Mouse (Mus musculus) lung, embryonic 16.5 days (tissue): ENCODE data around the gene Zbp1. TPM values are rescaled to one million over a fixed set of nuclear protein-coding genes. Genes with fewer than 3 reads are reported as not detected.

Experiments used
- ATAC-seq: fragments of 200-750 bp; cut with Nextera tagmentation; 2 replicates; pipeline ENCODE4 v1.8.0; 2017; ENCODE audit warnings: low read depth, mild to moderate bottlenecking, moderate library complexity
- H3K27ac ChIP-seq: fragments of 300-500 bp; sonication (generic); 2 replicates; pipeline ENCODE4 v1.5.1; 2014; ENCODE audit warnings: mild to moderate bottlenecking, control low read depth, low read length
- H3K27me3 ChIP-seq: fragments of 300-500 bp; sonication (generic); 2 replicates; pipeline ENCODE4 v1.6.1; 2014; ENCODE audit warnings: low read depth, low read length, mixed read lengths; ENCODE audit not compliant: control insufficient read depth, insufficient read depth
- H3K36me3 ChIP-seq: fragments of 300-500 bp; sonication (generic); 2 replicates; pipeline ENCODE4 v1.6.1; 2014; ENCODE audit warnings: low read length; ENCODE audit not compliant: control insufficient read depth, insufficient read depth
- H3K4me1 ChIP-seq: fragments of 300-500 bp; sonication (generic); replicated peaks from 2 replicates; pipeline ENCODE4 v1.6.1; 2014; ENCODE audit warnings: low read length, mixed read lengths; ENCODE audit not compliant: control insufficient read depth, insufficient read depth
- H3K4me2 ChIP-seq: fragments of 300-500 bp; sonication (generic); 2 replicates; pipeline ENCODE4 v1.6.1; 2014; ENCODE audit warnings: low read depth, low read length, control low read depth
- H3K4me3 ChIP-seq: fragments of 300-500 bp; sonication (generic); 2 replicates; pipeline ENCODE4 v1.5.1; 2014; ENCODE audit warnings: mild to moderate bottlenecking, low read length, control low read depth
- H3K9ac ChIP-seq: fragments of 300-500 bp; sonication (generic); 2 replicates; pipeline ENCODE4 v1.6.1; 2014; ENCODE audit warnings: low read length, control low read depth
- H3K9me3 ChIP-seq: fragments of 300-500 bp; sonication (generic); 2 replicates; pipeline ENCODE4 v1.6.1; 2016; ENCODE audit warnings: low read length; ENCODE audit not compliant: control insufficient read depth
- WGBS: fragments of 180-500 bp; shearing (Covaris S2); extraction: QIAGEN DNeasy Blood & Tissue Kit; methylation state at CpG from one replicate; pipeline ENCODE4 v1.1.7; 2014; 5-methylcytosine and 5-hydroxymethylcytosine counted together
- polyA plus RNA-seq: library from polyadenylated mRNA; unstranded; fragments of >200 nt; fragmentation: Nextera tagmentation; extraction: Ambion mirVana; gene quantifications from 2 replicates; pipeline ENCODE4 v1.2.1, GENCODE M21; 2015

Zbp1 gene
- polyA plus RNA-seq, 1 experiment from 2014 or later, result 0.55 TPM

- WGBS, result 54% methylated on average over 3 of the region's 3 CpGs
Measured at GRCm38 (mm10) chr2:173223496-173223895, 4.8 kb upstream of the Zbp1 start.

DNA sequence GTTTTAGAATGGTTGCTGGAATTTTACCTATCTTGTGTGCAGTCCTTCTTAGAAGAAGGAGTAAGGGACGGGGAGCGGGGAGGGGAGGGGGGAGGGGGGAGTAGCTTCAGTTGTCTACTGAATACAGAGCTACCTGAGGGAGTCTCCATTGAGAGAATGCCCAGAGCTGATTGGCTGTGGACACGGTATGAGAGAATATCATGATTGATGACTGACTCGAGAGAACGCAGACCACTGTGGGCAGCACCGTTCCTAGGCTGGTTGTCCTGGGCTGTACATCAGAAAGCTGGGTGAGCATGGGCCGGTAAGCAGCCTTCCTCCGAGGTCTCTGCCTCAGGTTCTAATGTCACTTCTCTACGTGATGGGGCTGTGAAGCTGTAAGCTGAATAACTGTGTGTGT is 2.0 kb upstream of the Zbp1 start:
- H3K9me3 ChIP-seq, result no peaks in the 10 kb centered on the region

More at GRCm38 (mm10) chr2:173223496-173223895, 4.8 kb upstream of the Zbp1 start:
- Histone ChIP-seq H3K4me3 (no peak overlapping the region), H3K27ac (no peak overlapping the region), H3K27me3 (no peaks in the 10 kb centered on the region), H3K9me3 (no peaks in the 10 kb centered on the region), H3K36me3 (peaks cover 13% of the 10 kb centered on the region; the same call in 1 of the 2 replicates), H3K4me2 (no peak overlapping the region), H3K4me1 (no peaks in the 10 kb centered on the region; the same call in none of the 2 replicates), H3K9ac (no peak overlapping the region)
- ATAC-seq, result no peak

DNA sequence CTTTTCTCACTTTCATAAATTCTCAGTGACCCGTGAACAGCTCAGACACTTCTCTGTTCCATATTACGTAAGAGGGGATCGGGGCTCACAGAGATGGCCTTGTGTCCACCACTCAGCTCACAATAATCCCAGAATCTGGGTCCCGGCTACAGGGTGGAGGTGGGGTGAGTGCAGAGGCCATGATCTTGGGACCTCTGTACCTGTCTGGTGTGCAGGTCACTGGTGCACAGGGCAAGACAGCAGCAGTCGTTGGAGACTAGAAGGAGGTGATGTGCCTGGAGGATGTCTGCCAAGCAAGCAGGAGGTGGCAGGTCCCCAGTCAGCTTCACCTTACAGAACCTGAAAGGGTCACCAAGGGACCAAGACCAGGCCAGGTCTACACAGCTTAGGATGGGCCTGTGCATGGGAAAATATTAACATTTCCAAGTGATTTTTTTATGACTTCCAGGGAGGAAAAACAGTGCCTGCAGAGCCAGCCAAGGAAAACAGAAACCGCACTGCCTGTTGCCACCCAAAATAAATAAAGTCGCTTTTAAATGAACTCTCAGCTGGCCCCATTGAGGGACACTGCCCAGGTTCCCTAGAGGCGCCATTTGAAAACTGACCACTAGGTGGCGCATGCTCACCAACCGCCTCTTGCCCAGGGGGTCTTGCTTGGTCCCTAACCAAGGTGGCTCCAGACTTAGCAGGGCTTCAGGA is 682 bp upstream of the Zbp1 start:
- no peaks in the 10 kb centered on the region for H3K9me3 ChIP-seq
- H3K4me1 ChIP-seq, result no peaks in the 10 kb centered on the region
- H3K36me3 ChIP-seq, result no peaks in the 10 kb centered on the region
- H3K27me3 ChIP-seq, result no peaks in the 10 kb centered on the region
- H3K27ac ChIP-seq, result no peak overlapping the region
- H3K9ac ChIP-seq, result no peak overlapping the region
- H3K4me2 ChIP-seq, result no peak overlapping the region
- WGBS, result 38% methylated on average over 10 of the region's 10 CpGs
- ATAC-seq, result peak; percentile 56; the same call in 1 of the 2 replicates
- no peak overlapping the region for H3K4me3 ChIP-seq

More for the DNA sequence above, 2.0 kb upstream of the Zbp1 start:
- Histone ChIP-seq H3K27me3 (no peaks in the 10 kb centered on the region), H3K4me2 (no peak overlapping the region), H3K27ac (no peak overlapping the region), H3K4me3 (no peak overlapping the region), H3K9ac (no peak overlapping the region), H3K36me3 (0 out of 2 replicates have a peak, but pooled peaks cover 2% of the 10 kb centered on the region), H3K4me1 (no peaks in the 10 kb centered on the region; the same call in 1 of the 2 replicates)
- no peak for ATAC-seq
- 89% methylated on average over 9 of the region's 9 CpGs for WGBS

GRCm38 (mm10) chr2:173217763-173218258 is 912 bp downstream of the Zbp1 start:
- ATAC-seq, result no peak
- H3K4me3 ChIP-seq, result no peak overlapping the region
- no peaks in the 10 kb centered on the region for H3K36me3 ChIP-seq
- H3K9me3 ChIP-seq, result no peaks in the 10 kb centered on the region
- no peak overlapping the region for H3K4me2 ChIP-seq
- no peak overlapping the region for H3K27ac ChIP-seq
- H3K4me1 ChIP-seq, result no peaks in the 10 kb centered on the region
- H3K9ac ChIP-seq, result no peak overlapping the region
- no peaks in the 10 kb centered on the region for H3K27me3 ChIP-seq
- 84% methylated on average over 5 of the region's 5 CpGs for WGBS

GRCm38 (mm10) chr2:173217246-173217645 is 1.5 kb downstream of the Zbp1 start:
- no peaks in the 10 kb centered on the region for H3K36me3 ChIP-seq
- no peak overlapping the region for H3K9ac ChIP-seq
- no peaks in the 10 kb centered on the region for H3K9me3 ChIP-seq
- no peaks in the 10 kb centered on the region for H3K27me3 ChIP-seq
- no peaks in the 10 kb centered on the region for H3K4me1 ChIP-seq
- H3K4me2 ChIP-seq, result no peak overlapping the region
- ATAC-seq, result no peak
- no peak overlapping the region for H3K4me3 ChIP-seq
- WGBS, result 52% methylated on average over 3 of the region's 3 CpGs
- H3K27ac ChIP-seq, result no peak overlapping the region

DNA sequence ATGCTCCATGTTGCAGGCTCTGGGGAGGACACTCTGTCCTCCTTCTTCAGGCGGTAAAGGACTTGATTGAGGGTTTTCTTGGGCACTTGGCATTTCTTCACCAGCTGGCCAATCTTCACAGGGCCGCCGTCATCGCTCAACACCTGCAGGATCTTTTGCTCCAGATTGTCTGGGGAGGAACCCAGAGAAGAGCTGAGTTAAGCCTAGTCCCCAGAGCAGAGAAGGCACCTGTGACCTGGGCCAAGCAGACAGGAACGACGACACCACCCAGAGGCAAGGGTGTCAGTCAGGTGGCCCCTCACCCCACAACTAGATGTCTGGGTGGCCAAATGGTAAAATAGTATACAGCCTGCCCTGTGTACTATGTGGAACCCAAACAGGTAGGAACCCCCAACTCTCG is 1.9 kb downstream of the Zbp1 start:
- Histone ChIP-seq H3K36me3 (no peaks in the 10 kb centered on the region), H3K27me3 (no peaks in the 10 kb centered on the region), H3K9ac (no peak overlapping the region), H3K4me1 (no peaks in the 10 kb centered on the region), H3K9me3 (no peaks in the 10 kb centered on the region), H3K4me2 (no peak overlapping the region), H3K27ac (no peak overlapping the region), H3K4me3 (no peak overlapping the region)
- no peak for ATAC-seq
- WGBS, result 75% methylated on average over 7 of the region's 7 CpGs

DNA sequence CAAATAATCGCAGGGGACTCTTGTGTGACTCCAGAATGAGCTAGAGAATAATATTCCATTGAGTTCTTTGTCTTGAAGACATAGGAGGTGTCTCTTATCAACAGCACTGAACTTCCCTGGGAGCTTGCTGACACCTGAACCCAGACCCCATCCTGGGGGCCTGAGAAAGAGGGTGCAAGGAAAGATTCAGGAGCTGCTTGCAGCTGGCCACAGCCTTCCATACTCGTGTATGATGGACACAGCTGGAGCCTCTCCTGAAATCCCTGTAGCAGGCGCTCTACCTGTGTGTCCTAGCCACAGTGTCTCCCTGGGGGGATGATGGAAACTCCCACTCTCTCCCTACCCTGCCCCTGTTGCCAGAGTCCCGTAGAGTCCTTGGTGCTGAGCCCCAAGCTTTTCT is 6.5 kb downstream of the Zbp1 start:
- H3K36me3 ChIP-seq, result no peaks in the 10 kb centered on the region
- 64% methylated on average over 4 of the region's 4 CpGs for WGBS
- H3K9me3 ChIP-seq, result no peaks in the 10 kb centered on the region
- no peak overlapping the region for H3K9ac ChIP-seq
- ATAC-seq, result no peak
- H3K27me3 ChIP-seq, result no peaks in the 10 kb centered on the region
- H3K4me1 ChIP-seq, result no peaks in the 10 kb centered on the region
- no peak overlapping the region for H3K4me2 ChIP-seq
- H3K27ac ChIP-seq, result no peak overlapping the region
- no peak overlapping the region for H3K4me3 ChIP-seq

DNA sequence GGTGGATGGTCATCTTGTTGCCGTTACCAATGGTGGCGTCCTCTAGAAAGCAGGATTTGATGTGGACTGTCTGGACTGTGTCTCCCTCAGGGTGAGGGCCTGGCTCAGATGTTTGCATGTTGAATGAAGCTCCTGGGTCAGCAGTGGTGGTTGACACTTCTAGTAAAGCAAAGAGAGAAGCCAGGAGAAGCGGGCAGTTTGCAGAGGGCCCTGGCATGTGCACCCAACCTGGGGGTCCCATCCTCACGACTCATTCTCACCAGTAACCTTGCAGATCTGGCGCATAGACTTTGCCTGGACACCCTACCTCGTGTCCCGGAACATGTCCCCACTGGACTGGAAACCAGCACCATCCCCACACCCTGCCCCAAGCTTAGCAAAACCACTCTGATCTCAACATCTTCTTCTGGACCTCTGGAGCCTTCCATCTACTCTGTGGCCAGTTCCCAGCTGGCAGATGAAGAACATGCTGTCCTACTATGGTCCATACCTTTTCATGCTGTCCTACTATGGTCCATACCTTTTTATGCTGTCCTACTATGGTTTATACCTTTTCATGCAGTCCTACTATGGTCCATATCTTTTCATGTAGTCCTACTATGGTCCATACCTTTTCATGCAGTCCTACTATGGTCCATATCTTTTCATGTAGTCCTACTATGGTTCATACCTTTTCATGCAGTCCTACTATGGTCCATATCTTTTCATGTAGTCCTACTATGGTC is 9.5 kb downstream of the Zbp1 start:
- H3K4me1 ChIP-seq, result no peaks in the 10 kb centered on the region
- H3K27ac ChIP-seq, result no peak overlapping the region
- no peak overlapping the region for H3K4me3 ChIP-seq
- no peaks in the 10 kb centered on the region for H3K36me3 ChIP-seq
- WGBS, result 90% methylated on average over 7 of the region's 7 CpGs
- no peak overlapping the region for H3K9ac ChIP-seq
- no peak for ATAC-seq
- H3K27me3 ChIP-seq, result no peaks in the 10 kb centered on the region
- no peak overlapping the region for H3K4me2 ChIP-seq
- H3K9me3 ChIP-seq, result no peaks in the 10 kb centered on the region

- Histone ChIP-seq H3K4me2 (no peak overlapping the region), H3K27ac (no peak overlapping the region), H3K9me3 (no peaks in the 10 kb centered on the region), H3K36me3 (no peaks in the 10 kb centered on the region), H3K9ac (no peak overlapping the region), H3K27me3 (no peaks in the 10 kb centered on the region), H3K4me1 (no peaks in the 10 kb centered on the region), H3K4me3 (no peak overlapping the region)
- WGBS, result 93% methylated on average over 3 of the region's 3 CpGs
- no peak for ATAC-seq
Measured at GRCm38 (mm10) chr2:173207051-173207450, 11.7 kb downstream of the Zbp1 start.
